Mouse (Mus musculus) MEL (cell line): ENCODE measurements at regions not wholly inside any gene's neighbourhood (a gene's known extent, or its start where the extent isn't known, plus 50 kb on each side); places are given as distances from the start of the nearest gene placed in this dataset.
"Not testable (repeated sequence)": the region's sequence is repeated elsewhere in the genome, so short reads cannot be mapped to it uniquely, and the experiment has no call there.

Source experiments
- DNase-seq: peaks from one replicate; pipeline ENCODE4 v3.0.0; 2011; ENCODE audit warnings: low read depth, low spot score
- H3K27ac ChIP-seq: 2 replicates; pipeline ENCODE4 v1.5.1; 2012; ENCODE audit warnings: low read depth, mild to moderate bottlenecking, control low read depth, low read length, moderate library complexity; ENCODE audit not compliant: control insufficient read depth
- H3K27me3 ChIP-seq, 2 experiments: fragments of 150-350 bp in 1 of 2; sonication (generic) in 1 of 2; 2 replicates each; pipeline ENCODE4 v1.6.1; 2012; ENCODE audit warnings: low read length in 2 of 2, mild to moderate bottlenecking in 2 of 2, improper control_type of control experiment in 1 of 2, moderate library complexity in 1 of 2; ENCODE audit not compliant: insufficient read depth in 2 of 2, control insufficient read depth in 1 of 2
- H3K36me3 ChIP-seq, 2 experiments: 2 replicates each; pipeline ENCODE4 v1.6.1; 2012 to 2014; ENCODE audit warnings: low read length in 2 of 2, improper control_type of control experiment in 1 of 2, inconsistent platforms in 1 of 2, mild to moderate bottlenecking in 1 of 2; ENCODE audit not compliant: insufficient read depth in 2 of 2, control insufficient read depth in 1 of 2
- H3K4me1 ChIP-seq, 2 experiments: fragments of 150-350 bp in 1 of 2; sonication (generic) in 1 of 2; 2 replicates each; pipeline ENCODE4 v1.6.1; 2012; ENCODE audit warnings: low read length in 2 of 2, improper control_type of control experiment in 1 of 2, mild to moderate bottlenecking in 1 of 2; ENCODE audit not compliant: insufficient read depth in 2 of 2, control insufficient read depth in 1 of 2
- H3K4me3 ChIP-seq, 2 experiments: fragments of 150-350 bp in 1 of 2; sonication (generic) in 1 of 2; 2 replicates each; pipeline ENCODE4 v1.5.1; 2012; ENCODE audit warnings: low read depth in 2 of 2, low read length in 2 of 2, mild to moderate bottlenecking in 2 of 2, moderate library complexity in 2 of 2, control low read depth in 1 of 2, improper control_type of control experiment in 1 of 2; ENCODE audit not compliant: control insufficient read depth in 1 of 2, insufficient read depth in 1 of 2
- H3K79me2 ChIP-seq: 2 replicates; pipeline ENCODE4 v1.6.1; 2012; ENCODE audit warnings: mild to moderate bottlenecking, low read length, moderate library complexity; ENCODE audit not compliant: control insufficient read depth, poor library complexity, insufficient read depth
- H3K9ac ChIP-seq: 2 replicates; pipeline ENCODE4 v1.6.1; 2012; ENCODE audit warnings: low read depth, mild to moderate bottlenecking, control low read depth, low read length, moderate library complexity; ENCODE audit not compliant: control insufficient read depth, poor library complexity, severe bottlenecking
- H3K9me3 ChIP-seq: fragments of 150-350 bp; sonication (generic); replicated peaks from 2 replicates; pipeline ENCODE4 v1.6.1; 2012; ENCODE audit warnings: mild to moderate bottlenecking, low read length, improper control_type of control experiment, moderate library complexity; ENCODE audit not compliant: insufficient read depth
- CHD1 ChIP-seq: IDR thresholded peaks from 2 replicates; pipeline ENCODE4 v1.6.1; 2012; ENCODE audit warnings: low read depth, mild to moderate bottlenecking, inconsistent platforms, low read length, improper control_type of control experiment
- EP300 ChIP-seq, 2 experiments: IDR thresholded peaks; 2 replicates each; pipeline ENCODE4 v1.6.1; 2011; ENCODE audit warnings: improper control_type of control experiment in 2 of 2, low read length in 2 of 2, low read depth in 1 of 2, mild to moderate bottlenecking in 1 of 2
- GABPA ChIP-seq: IDR thresholded peaks from 2 replicates; pipeline ENCODE4 v1.6.1; 2012; ENCODE audit warnings: low read depth, mild to moderate bottlenecking, inconsistent platforms, low read length, improper control_type of control experiment, moderate library complexity
- GATA1 ChIP-seq: IDR thresholded peaks from 2 replicates; pipeline ENCODE4 v1.6.1; 2011; ENCODE audit warnings: low read depth, low read length, improper control_type of control experiment
- HCFC1 ChIP-seq: IDR thresholded peaks from 2 replicates; pipeline ENCODE4 v1.6.1; 2012; ENCODE audit warnings: low read depth, mild to moderate bottlenecking, inconsistent platforms, low read length, improper control_type of control experiment, moderate library complexity
- JUND ChIP-seq: IDR thresholded peaks from 2 replicates; pipeline ENCODE4 v1.6.1; 2011; ENCODE audit warnings: low read depth, mild to moderate bottlenecking, improper control_type of control experiment, low read length
- KAT2A ChIP-seq: conservative IDR thresholded peaks from 2 replicates; pipeline ENCODE4 v1.6.1; 2012; ENCODE audit warnings: low read depth, low read length, improper control_type of control experiment, inconsistent platforms
- MAZ ChIP-seq: IDR thresholded peaks from 2 replicates; pipeline ENCODE4 v1.6.1; 2012; ENCODE audit warnings: low read depth, mild to moderate bottlenecking, inconsistent platforms, low read length, improper control_type of control experiment
- MYB ChIP-seq: IDR thresholded peaks from 2 replicates; pipeline ENCODE4 v1.6.1; 2011; ENCODE audit warnings: mild to moderate bottlenecking, low read depth, low read length, improper control_type of control experiment
- NELFE ChIP-seq: IDR thresholded peaks from 2 replicates; pipeline ENCODE4 v1.6.1; 2011; ENCODE audit warnings: low read depth, low read length, improper control_type of control experiment
- POLR2A ChIP-seq, 2 experiments: IDR thresholded peaks; 2 replicates each; pipeline ENCODE4 v1.6.1; 2011 to 2012; ENCODE audit warnings: low read length in 2 of 2, mild to moderate bottlenecking in 2 of 2, control low read depth in 1 of 2, improper control_type of control experiment in 1 of 2, low read depth in 1 of 2, moderate library complexity in 1 of 2; ENCODE audit not compliant: control insufficient read depth in 1 of 2, insufficient read depth in 1 of 2, poor library complexity in 1 of 2
- POLR2AphosphoS5 ChIP-seq: IDR thresholded peaks from 2 replicates; pipeline ENCODE4 v1.6.1; 2012; ENCODE audit warnings: low read depth, borderline replicate concordance, mild to moderate bottlenecking, inconsistent platforms, low read length, moderate library complexity, mixed read lengths
- SIN3A ChIP-seq: IDR thresholded peaks from 2 replicates; pipeline ENCODE4 v1.6.1; 2012; ENCODE audit warnings: low read length, improper control_type of control experiment, inconsistent platforms
- USF1 ChIP-seq: IDR thresholded peaks from 2 replicates; pipeline ENCODE4 v1.6.1; 2014; ENCODE audit warnings: low read depth, mild to moderate bottlenecking, inconsistent platforms, low read length, improper control_type of control experiment, moderate library complexity
- ZC3H11A ChIP-seq: IDR thresholded peaks from 2 replicates; pipeline ENCODE4 v1.6.1; 2012; ENCODE audit warnings: low read depth, mild to moderate bottlenecking, inconsistent platforms, low read length, improper control_type of control experiment
- ZKSCAN1 ChIP-seq: IDR thresholded peaks from 2 replicates; pipeline ENCODE4 v1.6.1; 2012; ENCODE audit warnings: low read depth, mild to moderate bottlenecking, inconsistent platforms, low read length, improper control_type of control experiment, moderate library complexity

DNA sequence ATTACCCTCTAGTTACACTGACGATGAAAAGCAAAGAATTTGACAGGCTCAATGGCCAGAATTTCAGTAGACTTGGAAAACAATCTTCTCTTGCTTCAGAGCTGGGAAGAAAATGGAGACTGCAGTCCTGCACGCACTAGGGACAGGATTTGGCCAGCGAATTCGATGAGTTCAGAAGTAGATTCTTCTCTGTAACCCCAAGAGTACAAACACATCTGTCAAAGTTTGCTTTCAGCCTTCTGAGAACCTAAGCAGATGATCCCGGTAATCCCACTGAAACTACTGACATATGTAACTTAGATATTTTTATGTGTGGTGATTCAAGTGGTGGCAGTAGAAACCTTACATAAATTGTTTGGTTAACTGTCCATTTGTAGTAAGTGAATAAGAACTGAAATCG is 202.1 kb downstream of the Slitrk1 start:
- Histone ChIP-seq H3K27me3 (no peaks in the 10 kb centered on the region), H3K4me3 (no peak overlapping the region), H3K27ac (no peak overlapping the region), H3K9ac (no peak overlapping the region), H3K79me2 (no peaks in the 10 kb centered on the region), H3K4me1 (no peaks in the 10 kb centered on the region), H3K9me3 (no peaks in the 10 kb centered on the region), H3K36me3 (no peaks in the 10 kb centered on the region)
- no peak for DNase-seq
- TF ChIP-seq EP300 (IDR thresholded peaks at IDR 0.05; ENCODE audit: low read depth in 1 of 2, low read length in 2 of 2) = no peak
- TF ChIP-seq JUND = no peak
- TF ChIP-seq MYB = no peak
- TF ChIP-seq GABPA = no peak
- TF ChIP-seq NELFE = no peak
- TF ChIP-seq USF1 = no peak
- TF ChIP-seq HCFC1 = no peak
- no peak for TF ChIP-seq CHD1
- TF ChIP-seq SIN3A = no peak
- no peak for TF ChIP-seq POLR2A (IDR thresholded peaks at IDR 0.05; ENCODE audit: control insufficient read depth in 1 of 2, insufficient read depth in 1 of 2, low read depth in 1 of 2, low read length in 2 of 2, poor library complexity in 1 of 2)
- no peak for TF ChIP-seq KAT2A

DNA sequence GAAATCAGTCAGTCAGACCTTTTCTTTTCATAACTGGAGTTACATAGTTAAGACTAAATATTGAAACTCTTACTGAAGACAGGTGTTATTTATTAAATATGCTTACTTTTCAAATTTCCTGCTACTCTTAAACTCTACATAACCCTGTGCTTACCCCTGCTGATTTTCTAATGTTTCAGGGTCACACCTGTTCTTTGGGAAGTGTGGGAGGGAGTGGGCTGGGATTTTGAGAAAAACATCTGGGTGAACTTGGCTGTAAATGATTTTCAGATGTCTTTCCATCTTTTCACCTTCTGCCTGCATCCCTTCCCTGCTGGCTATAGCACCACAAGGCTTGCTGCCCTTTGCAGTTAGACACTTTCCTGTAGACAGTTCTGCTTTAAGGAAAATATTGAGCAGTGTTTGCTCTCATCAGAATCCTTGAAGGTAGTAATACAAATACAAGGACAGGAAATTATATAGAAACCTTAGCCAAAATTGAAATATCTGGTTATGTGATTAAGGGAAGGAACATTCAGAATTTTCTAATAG is 204.8 kb downstream of the Slitrk1 start:
- H3K27me3 ChIP-seq = no peaks in the 10 kb centered on the region
- TF ChIP-seq POLR2AphosphoS5 (no peak), GATA1 (no peak), POLR2A (IDR thresholded peaks at IDR 0.05; ENCODE audit: control insufficient read depth in 1 of 2, insufficient read depth in 1 of 2, low read depth in 1 of 2, low read length in 2 of 2, poor library complexity in 1 of 2) (no peak), JUND (no peak), HCFC1 (no peak), MAZ (no peak), ZC3H11A (no peak), ZKSCAN1 (no peak)
- TF ChIP-seq, all 39 proteins: peak for 0
- Histone ChIP-seq H3K9ac (no peak overlapping the region), H3K9me3 (no peaks in the 10 kb centered on the region), H3K36me3 (no peaks in the 10 kb centered on the region), H3K79me2 (no peaks in the 10 kb centered on the region), H3K27ac (no peak overlapping the region), H3K4me1 (no peaks in the 10 kb centered on the region), H3K4me3 (no peak overlapping the region)
- no peak for DNase-seq

DNA sequence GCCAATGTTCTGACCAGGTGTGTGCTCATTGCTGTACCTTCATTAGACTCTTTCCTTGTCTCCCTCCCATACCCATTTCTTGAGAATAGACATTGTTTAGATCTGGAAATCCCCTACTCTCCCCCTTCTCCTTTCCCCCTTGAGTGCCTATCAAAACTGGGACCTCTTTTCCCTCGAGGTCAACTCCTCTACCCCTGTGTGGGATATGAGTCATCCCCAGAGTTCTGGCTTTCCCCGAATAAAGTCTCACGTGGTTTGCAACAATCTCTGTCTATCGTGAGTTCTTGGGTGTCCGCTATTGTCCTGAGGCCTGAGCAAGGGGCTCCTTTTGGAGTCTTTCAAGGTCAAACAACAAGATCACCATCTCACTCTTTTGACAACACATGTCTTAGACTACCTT is 209.3 kb downstream of the Slitrk1 start:
- not testable (repeated sequence) for H3K9me3 ChIP-seq, H3K4me1 ChIP-seq, H3K4me3 ChIP-seq, H3K9ac ChIP-seq, H3K27ac ChIP-seq, H3K79me2 ChIP-seq, DNase-seq, H3K36me3 ChIP-seq, H3K27me3 ChIP-seq
